Mouse (Mus musculus): ENCODE data around the gene Gle1. TPM values are rescaled to one million over a fixed set of nuclear protein-coding genes. Genes with fewer than 3 reads are reported as not detected.

Gene Gle1
- polyA plus RNA-seq, 1 experiment from 2014 or later = 14.5 TPM

DNA sequence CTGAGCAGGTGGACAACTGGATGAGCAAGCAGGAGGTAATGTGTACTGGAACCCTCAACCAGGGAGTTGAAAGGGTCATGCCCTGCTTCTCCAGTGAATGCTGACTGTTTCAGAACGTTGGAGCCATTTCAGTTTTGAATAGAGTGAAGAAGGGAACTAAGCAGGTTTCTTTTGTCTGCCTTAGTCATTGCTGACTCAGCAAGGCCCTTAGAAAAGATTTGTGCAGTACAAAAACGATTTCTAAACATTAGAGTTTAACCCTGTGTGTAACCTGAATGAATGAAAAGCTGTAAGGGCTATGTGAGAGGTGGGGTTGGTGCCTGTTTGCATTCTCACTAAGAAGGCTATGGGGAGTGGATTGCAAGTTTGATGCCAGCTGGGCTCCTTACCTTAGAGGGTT lies 56.7 kb downstream of the Gle1 start:
- Histone ChIP-seq H3K27me3 (replicated peaks; ENCODE audit: control insufficient read depth, insufficient read depth, low read length) (no peaks in the 10 kb centered on the region), H3K4me3 (ENCODE audit: low read depth, low read length) (no peak overlapping the region), H3K4me1 (replicated peaks; ENCODE audit: control insufficient read depth, insufficient read depth, low read length) (no peaks in the 10 kb centered on the region), H3K9me3 (ENCODE audit: control insufficient read depth) (no peaks in the 10 kb centered on the region), H3K27ac (ENCODE audit: low read depth, low read length) (no peak overlapping the region), H3K9ac (ENCODE audit: low read depth, low read length) (no peak overlapping the region), H3K4me2 (replicated peaks; ENCODE audit: low read depth) (no peak overlapping the region), H3K36me3 (ENCODE audit: control insufficient read depth, insufficient read depth) (peaks cover 98% of the 10 kb centered on the region)
- TF ChIP-seq CTCF (IDR thresholded peaks at IDR 0.05; ENCODE audit: low read depth) = no peak
- 61% methylated on average over 2 of the region's 2 CpGs for WGBS
- no peak for ATAC-seq

DNA sequence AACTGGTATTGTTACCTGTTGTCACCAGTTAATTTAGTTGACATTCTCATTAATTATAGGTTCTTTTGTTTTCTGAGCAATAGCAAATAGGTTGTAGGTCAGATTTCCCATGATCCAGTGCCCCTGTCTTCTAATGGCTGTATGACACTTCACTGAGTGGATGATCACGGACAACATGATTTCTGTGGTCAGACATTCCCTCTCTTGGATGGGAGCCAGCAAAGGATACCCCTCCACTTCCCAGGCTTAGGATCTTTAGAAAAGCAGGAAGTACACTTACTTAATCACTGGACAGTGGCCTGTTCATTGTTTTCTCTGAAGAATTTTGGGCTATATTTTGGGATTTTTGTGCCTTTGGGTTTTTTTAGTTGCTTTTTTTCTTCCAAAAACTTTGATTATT lies 73.9 kb downstream of the Gle1 start:
- TF ChIP-seq CTCF (IDR thresholded peaks at IDR 0.05; ENCODE audit: low read depth) = no peak
- no peak for ATAC-seq
- 60% methylated on average over 1 of the region's 1 CpGs for WGBS

More for the DNA sequence above, 73.9 kb downstream of the Gle1 start:
- Histone ChIP-seq H3K36me3 (ENCODE audit: control insufficient read depth, insufficient read depth) (peaks cover 97% of the 10 kb centered on the region), H3K4me1 (replicated peaks; ENCODE audit: control insufficient read depth, insufficient read depth, low read length) (no peaks in the 10 kb centered on the region), H3K27me3 (replicated peaks; ENCODE audit: control insufficient read depth, insufficient read depth, low read length) (no peaks in the 10 kb centered on the region), H3K4me3 (ENCODE audit: low read depth, low read length) (no peak overlapping the region), H3K4me2 (replicated peaks; ENCODE audit: low read depth) (no peak overlapping the region), H3K27ac (ENCODE audit: low read depth, low read length) (no peak overlapping the region), H3K9ac (ENCODE audit: low read depth, low read length) (no peak overlapping the region), H3K9me3 (ENCODE audit: control insufficient read depth) (no peaks in the 10 kb centered on the region)

Small RNA genes lying within 50 kb of the gene (microRNA-seq; reads per million reads assigned to microRNA genes)
- 0.82 reads per million for gene Mir6997

Other genes starting within 250 kb of the Gle1 start
- gene Gm13420, start 183.7 kb upstream of the Gle1 start, polyA plus RNA-seq (2015; fragmentation: Nextera tagmentation; extraction: Ambion mirVana) = 0.10 TPM in 1 of 2 replicates, not detected in the other
- gene Gm13547, start 176.1 kb upstream of the Gle1 start, polyA plus RNA-seq (2015; fragmentation: Nextera tagmentation; extraction: Ambion mirVana) = not detected in 2 replicates
- 27.7 and 28.3 TPM in 2 replicates for gene Coq4, start 147.9 kb upstream of the Gle1 start, polyA plus RNA-seq (2015; fragmentation: Nextera tagmentation; extraction: Ambion mirVana)
- 23.5 and 26.6 TPM in 2 replicates for gene Trub2, start 146.9 kb upstream of the Gle1 start, polyA plus RNA-seq (2015; fragmentation: Nextera tagmentation; extraction: Ambion mirVana)
- gene Slc27a4, start 132.8 kb upstream of the Gle1 start, polyA plus RNA-seq (2015; fragmentation: Nextera tagmentation; extraction: Ambion mirVana) = 105 and 118 TPM in 2 replicates
- 19.5 and 24.9 TPM in 2 replicates for gene Urm1, start 115.4 kb upstream of the Gle1 start, polyA plus RNA-seq (2015; fragmentation: Nextera tagmentation; extraction: Ambion mirVana)
- gene Cercam, start 66.3 kb upstream of the Gle1 start, polyA plus RNA-seq (2015; fragmentation: Nextera tagmentation; extraction: Ambion mirVana) = 9.5 and 10.6 TPM in 2 replicates
- gene Odf2, start 46.2 kb upstream of the Gle1 start, polyA plus RNA-seq (2015; fragmentation: Nextera tagmentation; extraction: Ambion mirVana) = 15.7 and 17.0 TPM in 2 replicates
- 58.6 and 60.9 TPM in 2 replicates for gene Sptan1, start 30.1 kb downstream of the Gle1 start, polyA plus RNA-seq (2015; fragmentation: Nextera tagmentation; extraction: Ambion mirVana)
- gene Wdr34, start 113.5 kb downstream of the Gle1 start, polyA plus RNA-seq (2015; fragmentation: Nextera tagmentation; extraction: Ambion mirVana) = 4.9 and 5.9 TPM in 2 replicates
- 174 and 180 TPM in 2 replicates for gene Set, start 122.0 kb downstream of the Gle1 start, polyA plus RNA-seq (2015; fragmentation: Nextera tagmentation; extraction: Ambion mirVana)
- 2.8 and 3.4 TPM in 2 replicates for gene Pkn3, start 142.3 kb downstream of the Gle1 start, polyA plus RNA-seq (2015; fragmentation: Nextera tagmentation; extraction: Ambion mirVana)
- gene Zdhhc12, start 158.2 kb downstream of the Gle1 start, polyA plus RNA-seq (2015; fragmentation: Nextera tagmentation; extraction: Ambion mirVana) = 90.9 and 91.3 TPM in 2 replicates
- 2.6 and 2.8 TPM in 2 replicates for gene Zer1, start 189.2 kb downstream of the Gle1 start, polyA plus RNA-seq (2015; fragmentation: Nextera tagmentation; extraction: Ambion mirVana)
- 5.3 and 8.5 TPM in 2 replicates for gene Tbc1d13, start 198.3 kb downstream of the Gle1 start, polyA plus RNA-seq (2015; fragmentation: Nextera tagmentation; extraction: Ambion mirVana)
- gene Endog, start 236.1 kb downstream of the Gle1 start, polyA plus RNA-seq (2015; fragmentation: Nextera tagmentation; extraction: Ambion mirVana) = 56.3 and 59.3 TPM in 2 replicates
- gene Spout1, start 243.0 kb downstream of the Gle1 start, polyA plus RNA-seq (2015; fragmentation: Nextera tagmentation; extraction: Ambion mirVana) = 17.3 and 18.7 TPM in 2 replicates